Mouse (Mus musculus): Measurements from ENCODE around the gene Tango6. TPM values are rescaled to one million over a fixed set of nuclear protein-coding genes. Genes with fewer than 3 reads are reported as not detected.

The Tango6 gene
- polyA plus RNA-seq, 1 experiment from 2014 or later, result 3.4 TPM

- Histone ChIP-seq H3K36me3 (ENCODE audit: control insufficient read depth, insufficient read depth) (no peaks in the 10 kb centered on the region), H3K4me1 (ENCODE audit: control insufficient read depth, low read depth, low read length) (no peaks in the 10 kb centered on the region), H3K4me2 (ENCODE audit: low read depth, low read length) (no peak overlapping the region), H3K27me3 (ENCODE audit: control insufficient read depth, insufficient read depth, low read depth, low read length) (no peaks in the 10 kb centered on the region), H3K4me3 (ENCODE audit: low read depth, low read length) (no peak overlapping the region), H3K9ac (ENCODE audit: low read depth, low read length) (no peak overlapping the region), H3K9me3 (replicated peaks; ENCODE audit: control insufficient read depth, low read length) (no peaks in the 10 kb centered on the region), H3K27ac (ENCODE audit: low read length) (no peak overlapping the region)
- 73% methylated on average over 10 of the region's 10 CpGs for WGBS (ENCODE audit: insufficient replicate concordance)
- ATAC-seq (ENCODE audit: low read depth), result no peak
These were observed 180.0 kb downstream of the Tango6 start for GRCm38 (mm10) chr8:106862845-106863244.

DNA sequence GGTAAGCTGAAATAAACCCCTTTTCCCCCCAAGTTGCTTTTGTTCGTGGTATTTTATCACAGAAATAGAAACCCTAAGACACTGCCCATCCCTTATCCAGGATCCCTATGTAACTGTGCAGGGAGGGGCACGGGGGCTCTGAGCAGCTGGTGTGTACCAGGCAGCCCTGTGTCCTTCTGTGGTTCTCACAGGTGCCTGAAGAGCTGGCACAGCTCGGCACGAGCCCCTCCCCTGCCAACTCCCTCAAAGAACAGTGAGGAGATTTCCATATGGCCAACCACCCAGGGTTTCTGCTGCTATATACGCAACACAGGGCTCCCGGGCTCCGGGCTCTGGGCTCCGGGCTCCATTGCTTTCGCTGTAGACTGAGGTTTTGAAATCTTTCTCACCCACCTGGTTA, 182.5 kb downstream of the Tango6 start:
- no peaks in the 10 kb centered on the region for H3K36me3 ChIP-seq (ENCODE audit: control insufficient read depth, insufficient read depth)
- no peak for ATAC-seq (ENCODE audit: low read depth)
- H3K4me3 ChIP-seq (ENCODE audit: low read depth, low read length), result no peak overlapping the region
- 64% methylated on average over 9 of the region's 9 CpGs for WGBS (ENCODE audit: insufficient replicate concordance)
- no peak overlapping the region for H3K27ac ChIP-seq (ENCODE audit: low read length)
- no peak overlapping the region for H3K9ac ChIP-seq (ENCODE audit: low read depth, low read length)
- no peaks in the 10 kb centered on the region for H3K4me1 ChIP-seq (ENCODE audit: control insufficient read depth, low read depth, low read length)
- no peak overlapping the region for H3K4me2 ChIP-seq (ENCODE audit: low read depth, low read length)
- peaks cover 22% of the 10 kb centered on the region for H3K27me3 ChIP-seq (ENCODE audit: control insufficient read depth, insufficient read depth, low read depth, low read length)
- no peaks in the 10 kb centered on the region for H3K9me3 ChIP-seq (replicated peaks; ENCODE audit: control insufficient read depth, low read length)

GRCm38 (mm10) chr8:106870051-106870450, 187.2 kb downstream of the Tango6 start, which contains the start of gene Has3:
Gene Has3 (plus strand): TSS chr8:106870242.
- Histone ChIP-seq H3K4me2 (ENCODE audit: low read depth, low read length) (peak within 1 kb of the TSS; percentile 70), H3K36me3 (ENCODE audit: control insufficient read depth, insufficient read depth) (no peaks in the 10 kb centered on the region), H3K9ac (ENCODE audit: low read depth, low read length) (peak within 1 kb of the TSS; percentile 5; the same call in 1 of the 2 replicates), H3K9me3 (replicated peaks; ENCODE audit: control insufficient read depth, low read length) (no peaks in the 10 kb centered on the region), H3K27ac (ENCODE audit: low read length) (no peak within 1 kb of the TSS), H3K4me3 (ENCODE audit: low read depth, low read length) (peak within 1 kb of the TSS; percentile 51), H3K27me3 (ENCODE audit: control insufficient read depth, insufficient read depth, low read depth, low read length) (peaks cover 54% of the 10 kb centered on the region), H3K4me1 (ENCODE audit: control insufficient read depth, low read depth, low read length) (peaks cover 3% of the 10 kb centered on the region)
- no peak for ATAC-seq (ENCODE audit: low read depth)
- 3% methylated on average over 18 of the region's 18 CpGs for WGBS (ENCODE audit: insufficient replicate concordance)

DNA sequence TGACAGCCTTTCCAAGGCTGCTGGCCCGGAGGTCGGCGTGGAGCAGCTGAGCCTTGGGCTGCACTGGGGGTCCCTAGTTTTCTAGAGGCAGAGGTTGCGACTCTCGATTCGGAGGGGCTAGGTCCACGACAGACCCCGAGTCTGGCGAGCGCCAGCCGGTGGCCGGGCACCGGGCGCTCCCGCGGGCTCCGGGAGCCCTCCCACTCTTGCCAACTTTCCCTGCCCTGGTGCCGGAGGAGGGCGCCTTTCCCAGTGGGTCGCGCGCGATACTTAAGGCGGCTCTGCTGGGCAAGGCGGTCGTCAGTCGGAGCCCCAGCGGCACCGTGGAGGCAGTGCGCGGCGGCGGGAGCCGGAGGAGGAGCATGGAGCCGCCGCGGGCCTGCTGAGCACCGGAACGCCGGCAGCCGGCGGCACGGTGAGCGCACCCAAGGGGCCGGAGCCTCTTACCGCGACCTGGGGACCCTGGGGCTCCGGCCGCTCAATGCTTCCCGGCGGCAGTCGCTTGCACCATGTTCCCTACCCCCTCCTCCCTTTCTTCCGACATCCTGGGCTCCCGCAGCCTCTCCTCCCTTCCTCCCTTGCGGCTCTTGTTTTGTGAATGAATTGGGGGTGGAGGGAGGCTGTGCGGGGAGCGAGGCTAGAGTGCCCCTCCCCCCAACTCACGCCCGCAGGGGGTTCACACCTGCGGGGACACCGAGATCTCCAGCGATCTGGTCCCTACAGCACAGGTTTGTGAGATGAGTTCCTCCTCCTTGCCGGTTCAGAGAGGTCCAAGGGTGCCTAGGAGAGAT, 187.9 kb downstream of the Tango6 start:
- H3K9ac ChIP-seq (ENCODE audit: low read depth, low read length), result peak overlapping the region; percentile 5; the same call in 1 of the 2 replicates
- peaks cover 54% of the 10 kb centered on the region for H3K27me3 ChIP-seq (ENCODE audit: control insufficient read depth, insufficient read depth, low read depth, low read length)
- H3K4me2 ChIP-seq (ENCODE audit: low read depth, low read length), result peak overlapping the region; percentile 70

DNA sequence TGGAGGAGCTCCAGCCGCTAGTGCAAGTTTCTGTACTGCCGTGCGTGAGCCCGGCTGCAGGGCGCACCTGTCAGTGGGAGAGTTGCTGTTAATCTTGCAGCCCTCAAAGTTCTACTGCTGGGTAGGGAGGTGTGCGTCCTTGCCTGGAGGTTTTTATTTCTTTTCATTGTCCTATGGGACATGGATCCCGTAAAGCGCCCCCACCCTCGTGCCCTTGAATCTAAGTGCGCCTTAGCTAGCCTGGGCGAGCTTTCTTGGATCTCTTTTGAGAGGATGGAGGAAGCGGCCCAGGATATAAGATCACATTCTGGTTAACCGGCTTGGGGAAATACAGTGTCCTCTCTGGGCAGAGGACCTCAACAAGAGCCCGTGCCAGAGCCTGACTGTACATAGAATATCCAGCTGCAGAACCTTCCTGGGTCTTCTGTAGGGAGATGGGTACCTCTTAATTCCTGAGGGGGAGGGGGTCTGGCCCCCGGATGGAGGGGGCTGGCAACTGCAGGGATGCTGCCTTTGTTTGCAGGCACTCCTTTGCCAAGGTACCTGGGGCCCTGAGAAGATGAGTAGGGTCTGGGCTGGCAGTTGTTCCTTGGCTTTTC, 188.6 kb downstream of the Tango6 start:
- Histone ChIP-seq H3K9ac (ENCODE audit: low read depth, low read length) (no peak overlapping the region), H3K4me1 (ENCODE audit: control insufficient read depth, low read depth, low read length) (peaks cover 3% of the 10 kb centered on the region), H3K4me3 (ENCODE audit: low read depth, low read length) (peak overlapping the region; percentile 51), H3K27ac (ENCODE audit: low read length) (no peak overlapping the region), H3K4me2 (ENCODE audit: low read depth, low read length) (peak overlapping the region; percentile 70), H3K36me3 (ENCODE audit: control insufficient read depth, insufficient read depth) (no peaks in the 10 kb centered on the region), H3K27me3 (ENCODE audit: control insufficient read depth, insufficient read depth, low read depth, low read length) (peaks cover 54% of the 10 kb centered on the region), H3K9me3 (replicated peaks; ENCODE audit: control insufficient read depth, low read length) (no peaks in the 10 kb centered on the region)
- 3% methylated on average over 15 of the region's 15 CpGs for WGBS (ENCODE audit: insufficient replicate concordance)
- ATAC-seq (ENCODE audit: low read depth), result no peak

More for the DNA sequence above, 187.9 kb downstream of the Tango6 start:
- ATAC-seq (ENCODE audit: low read depth), result no peak
- WGBS (ENCODE audit: insufficient replicate concordance), result 1% methylated on average over 62 of the region's 63 CpGs
- peaks cover 3% of the 10 kb centered on the region for H3K4me1 ChIP-seq (ENCODE audit: control insufficient read depth, low read depth, low read length)
- no peaks in the 10 kb centered on the region for H3K36me3 ChIP-seq (ENCODE audit: control insufficient read depth, insufficient read depth)
- no peaks in the 10 kb centered on the region for H3K9me3 ChIP-seq (replicated peaks; ENCODE audit: control insufficient read depth, low read length)
- H3K4me3 ChIP-seq (ENCODE audit: low read depth, low read length), result peak overlapping the region; percentile 51
- H3K27ac ChIP-seq (ENCODE audit: low read length), result no peak overlapping the region

GRCm38 (mm10) chr8:106871931-106872371, 189.1 kb downstream of the Tango6 start:
- Histone ChIP-seq H3K4me3 (ENCODE audit: low read depth, low read length) (no peak overlapping the region), H3K27me3 (ENCODE audit: control insufficient read depth, insufficient read depth, low read depth, low read length) (peaks cover 54% of the 10 kb centered on the region), H3K9me3 (replicated peaks; ENCODE audit: control insufficient read depth, low read length) (no peaks in the 10 kb centered on the region), H3K4me2 (ENCODE audit: low read depth, low read length) (peak overlapping the region; percentile 37; the same call in 1 of the 2 replicates), H3K9ac (ENCODE audit: low read depth, low read length) (no peak overlapping the region), H3K27ac (ENCODE audit: low read length) (no peak overlapping the region), H3K4me1 (ENCODE audit: control insufficient read depth, low read depth, low read length) (peaks cover 3% of the 10 kb centered on the region), H3K36me3 (ENCODE audit: control insufficient read depth, insufficient read depth) (no peaks in the 10 kb centered on the region)
- ATAC-seq (ENCODE audit: low read depth), result peak; percentile 35; the same call in 1 of the 2 replicates
- WGBS (ENCODE audit: insufficient replicate concordance), result 2% methylated on average over 22 of the region's 22 CpGs

- H3K4me2 ChIP-seq (ENCODE audit: low read depth, low read length), result 0 out of 2 replicates have a peak overlapping the region, but pooled peaks have one; percentile 37
- no peaks in the 10 kb centered on the region for H3K9me3 ChIP-seq (replicated peaks; ENCODE audit: control insufficient read depth, low read length)
- no peak for ATAC-seq (ENCODE audit: low read depth)
- H3K27ac ChIP-seq (ENCODE audit: low read length), result no peak overlapping the region
- H3K36me3 ChIP-seq (ENCODE audit: control insufficient read depth, insufficient read depth), result no peaks in the 10 kb centered on the region
- H3K4me3 ChIP-seq (ENCODE audit: low read depth, low read length), result no peak overlapping the region
- peaks cover 54% of the 10 kb centered on the region for H3K27me3 ChIP-seq (ENCODE audit: control insufficient read depth, insufficient read depth, low read depth, low read length)
- peaks cover 3% of the 10 kb centered on the region for H3K4me1 ChIP-seq (ENCODE audit: control insufficient read depth, low read depth, low read length)
- H3K9ac ChIP-seq (ENCODE audit: low read depth, low read length), result no peak overlapping the region
- 24% methylated on average over 8 of the region's 8 CpGs for WGBS (ENCODE audit: insufficient replicate concordance)
These were observed 189.7 kb downstream of the Tango6 start for GRCm38 (mm10) chr8:106872454-106873034.

DNA sequence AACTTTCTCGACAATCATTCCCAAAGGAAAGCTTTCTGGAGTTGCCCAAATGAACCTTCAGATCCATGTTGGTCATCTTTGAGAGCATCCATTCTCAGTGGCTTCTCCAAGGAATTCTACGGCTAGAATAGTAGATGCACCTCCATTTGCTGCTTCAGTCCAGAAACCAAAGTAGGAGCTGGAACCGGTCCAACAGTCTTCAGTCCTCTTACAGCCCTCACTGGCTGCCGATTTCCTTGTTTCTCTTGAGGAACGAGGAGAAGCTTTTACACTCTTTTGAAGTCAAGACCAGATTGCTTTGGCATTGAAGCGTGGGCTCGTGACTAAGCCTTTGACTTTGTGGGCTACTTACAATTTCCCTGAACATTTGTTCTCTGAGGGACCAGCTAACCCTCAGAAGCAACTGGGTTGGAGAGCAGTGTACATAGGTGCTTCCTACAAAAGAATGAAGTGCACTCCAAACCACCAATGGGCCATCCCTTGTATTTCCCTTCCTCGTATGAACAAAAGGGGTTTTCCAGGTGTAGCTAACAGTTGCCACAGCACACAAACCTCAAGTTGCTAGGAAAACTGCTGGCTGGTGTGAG, 197.3 kb downstream of the Tango6 start:
- no peak overlapping the region for H3K27ac ChIP-seq (ENCODE audit: low read length)
- H3K27me3 ChIP-seq (ENCODE audit: control insufficient read depth, insufficient read depth, low read depth, low read length), result no peaks in the 10 kb centered on the region
- H3K9me3 ChIP-seq (replicated peaks; ENCODE audit: control insufficient read depth, low read length), result no peaks in the 10 kb centered on the region
- H3K9ac ChIP-seq (ENCODE audit: low read depth, low read length), result no peak overlapping the region
- peaks cover 10% of the 10 kb centered on the region for H3K36me3 ChIP-seq (ENCODE audit: control insufficient read depth, insufficient read depth)
- 81% methylated on average over 8 of the region's 8 CpGs for WGBS (ENCODE audit: insufficient replicate concordance)
- ATAC-seq (ENCODE audit: low read depth), result no peak
- H3K4me2 ChIP-seq (ENCODE audit: low read depth, low read length), result no peak overlapping the region
- no peaks in the 10 kb centered on the region for H3K4me1 ChIP-seq (ENCODE audit: control insufficient read depth, low read depth, low read length)
- no peak overlapping the region for H3K4me3 ChIP-seq (ENCODE audit: low read depth, low read length)
